Mouse (Mus musculus) urinary bladder, postnatal 36 days (tissue): ENCODE data around the gene Fmnl1.
A peak's percentile ranks its signal among the peaks of the same experiment; 100 is the strongest.

ENCODE experiments used
- DNase-seq, 2 experiments: peaks; one replicate each; pipeline ENCODE4 v3.0.0; 2022; ENCODE audit warnings: low spot score in 2 of 2, mixed read lengths in 1 of 2

Gene Fmnl1

DNA sequence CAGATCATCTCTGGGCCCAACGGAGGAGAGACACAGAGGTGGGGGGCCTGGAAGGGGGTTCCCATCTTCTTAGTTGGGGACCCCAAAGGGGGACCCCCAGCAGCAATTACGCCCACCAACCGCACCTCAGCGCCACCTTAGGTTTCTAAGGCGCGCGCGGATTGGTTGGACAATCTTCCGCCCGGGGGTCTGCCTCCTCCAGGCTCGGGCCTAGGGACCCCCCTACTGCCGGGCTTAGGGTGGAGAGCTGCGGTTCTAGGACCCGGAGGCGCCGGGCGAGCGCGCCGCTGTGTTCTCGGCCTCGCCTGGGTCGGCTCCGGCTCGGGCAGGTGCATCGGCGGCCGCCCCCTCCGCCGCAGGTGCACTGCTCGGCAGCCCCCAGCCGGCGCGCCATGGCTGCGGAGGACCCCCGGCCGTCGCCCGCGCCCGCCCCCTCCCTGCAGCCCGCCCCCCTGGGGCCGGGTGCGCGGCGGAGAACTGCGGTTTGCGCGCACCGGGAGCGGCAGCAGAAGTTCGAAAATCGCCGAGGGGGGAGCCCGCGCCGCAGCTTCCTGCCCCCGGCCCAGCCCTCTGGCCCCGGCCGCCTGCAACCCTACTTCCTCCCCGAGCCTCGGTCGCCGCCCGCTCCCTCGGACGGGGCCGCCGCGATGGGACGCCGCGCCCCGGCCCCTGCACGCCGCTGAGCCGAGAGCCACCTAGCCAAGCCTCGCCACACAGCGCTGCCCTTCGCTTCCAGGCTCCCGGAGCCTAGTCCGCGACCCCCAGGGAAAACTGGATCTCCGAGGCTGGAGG lies at the start of gene Fmnl1:
Gene Fmnl1, plus strand, starts transcription at position 614 of the 792 bp plus-strand sequence.
- peak in 1 of 2 experiments; percentile 24 for DNase-seq

DNA sequence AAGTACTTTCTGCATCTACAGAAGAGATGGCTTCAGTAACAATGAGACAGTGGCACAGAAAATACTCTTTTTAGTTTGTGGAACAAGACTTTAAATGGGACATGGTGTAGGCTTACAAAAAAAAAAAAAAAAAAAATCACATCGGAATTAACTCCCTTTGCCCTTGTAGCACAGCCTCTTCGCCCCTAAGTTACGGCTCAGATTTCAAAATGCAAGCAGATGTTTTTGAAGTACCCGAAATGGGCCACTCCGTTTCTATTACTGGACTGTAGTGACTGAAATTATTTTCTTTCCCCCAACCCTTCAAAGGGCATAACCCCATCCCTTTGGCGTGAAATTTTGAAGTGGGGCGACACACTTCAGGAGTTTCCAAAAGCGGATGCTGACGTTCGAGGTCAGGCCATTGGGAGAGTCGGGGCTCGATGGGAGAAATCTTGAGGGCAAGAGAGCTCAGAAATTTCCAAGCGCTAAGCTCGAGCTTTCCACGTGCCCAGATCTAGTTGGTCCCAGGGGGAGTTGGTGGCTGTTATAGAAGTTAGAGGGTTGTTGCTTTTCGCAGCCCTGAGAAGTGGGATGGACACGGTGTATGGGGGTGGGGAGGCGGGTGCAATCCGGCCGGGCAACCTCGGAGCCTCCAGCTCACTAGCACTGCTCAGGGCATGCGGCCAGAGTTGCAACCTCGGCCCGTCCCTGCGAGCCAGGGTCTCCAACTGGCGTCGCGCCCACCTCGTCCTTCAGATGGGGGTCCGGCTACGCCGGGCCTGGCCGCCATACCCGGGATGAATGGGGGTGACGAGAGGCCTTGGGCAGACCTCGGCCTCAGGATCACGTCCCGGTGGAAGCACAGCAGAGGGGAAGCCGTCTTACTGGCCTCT lies 39.0 kb upstream of the Fmnl1 start, which contains the start of gene Hexim2:
Gene Hexim2, plus strand, starts transcription at position 729 of the 875 bp plus-strand sequence.
- peak; percentile 51 to 68 for DNase-seq

DNA sequence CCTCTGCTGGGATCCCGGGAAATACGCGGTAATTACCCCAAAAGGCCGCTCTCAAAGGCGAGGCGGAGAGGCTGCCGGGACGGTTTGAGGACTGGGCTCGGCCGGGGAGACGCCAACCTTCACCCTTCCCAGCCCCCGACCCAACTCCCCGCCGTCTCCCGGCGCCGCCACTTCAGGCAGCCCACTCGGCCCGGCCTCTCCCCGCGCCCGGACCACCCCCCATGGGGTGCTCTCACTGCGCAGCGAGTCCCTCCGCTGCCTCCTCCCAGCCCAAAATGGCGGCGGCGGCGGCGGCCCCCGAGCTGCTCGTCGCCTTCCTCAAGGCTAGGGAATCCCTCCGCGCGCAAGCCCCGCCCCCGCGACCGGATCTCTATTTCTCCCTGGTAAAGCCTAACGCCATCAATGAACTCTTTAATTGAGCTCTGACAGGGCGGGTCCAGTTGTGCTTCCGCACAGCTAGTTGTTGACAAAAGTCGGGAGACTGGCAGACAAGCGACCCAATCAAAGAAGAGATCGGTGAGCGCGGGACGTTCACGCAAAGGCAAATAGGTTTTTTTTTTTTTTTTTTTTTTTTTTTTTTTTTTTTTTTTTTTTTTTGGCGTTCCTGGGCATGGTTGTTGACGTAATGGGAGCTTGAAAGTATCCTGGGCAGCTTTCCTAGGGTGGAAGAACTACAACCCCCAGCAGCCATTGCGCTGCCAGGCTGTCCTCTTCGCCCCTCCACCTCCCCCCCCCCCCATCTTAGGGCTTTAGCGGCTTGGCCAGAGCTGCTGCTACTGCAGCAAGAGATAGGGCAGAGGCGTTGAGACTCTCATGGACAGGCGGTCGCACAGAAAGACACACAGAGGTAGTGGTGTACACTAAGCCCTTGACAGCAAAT lies 38.1 kb upstream of the Fmnl1 start:
- peak; percentile 100 for DNase-seq

DNA sequence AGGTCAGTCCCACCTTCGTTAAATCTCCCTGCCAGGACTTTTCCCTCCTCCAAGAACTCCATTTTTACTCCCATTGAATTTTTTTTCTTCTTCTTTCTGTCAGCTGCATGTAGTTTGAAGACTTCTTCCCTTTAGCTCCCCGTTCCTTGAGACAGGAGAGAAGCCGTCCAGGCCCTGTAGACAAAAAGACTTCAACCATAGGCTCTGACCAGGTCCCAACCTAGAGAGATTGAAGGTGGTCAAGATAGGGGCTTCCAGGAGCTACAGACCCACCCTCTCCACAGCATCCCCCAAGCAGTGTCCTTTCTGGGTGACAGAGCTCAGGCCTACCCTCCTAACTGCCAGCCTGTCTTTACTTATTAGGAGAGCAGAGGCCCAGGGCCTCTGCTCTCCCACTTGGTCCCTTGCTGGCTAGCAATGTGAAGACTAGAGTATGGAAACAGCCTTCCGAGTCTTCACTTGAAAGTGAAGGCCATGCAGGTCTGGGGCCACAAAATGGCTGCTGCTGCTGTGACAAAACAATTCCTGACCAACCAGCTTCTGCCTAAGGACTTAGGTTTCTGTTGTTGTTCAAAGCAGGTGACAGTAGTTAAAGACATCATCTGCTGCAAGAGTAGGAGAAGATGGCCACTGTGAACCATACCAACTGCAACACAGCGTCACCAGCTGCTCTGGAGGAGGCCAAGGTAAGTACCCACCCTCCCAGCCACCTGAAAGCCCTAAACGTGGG lies 37.3 kb upstream of the Fmnl1 start:
- no peak for DNase-seq

DNA sequence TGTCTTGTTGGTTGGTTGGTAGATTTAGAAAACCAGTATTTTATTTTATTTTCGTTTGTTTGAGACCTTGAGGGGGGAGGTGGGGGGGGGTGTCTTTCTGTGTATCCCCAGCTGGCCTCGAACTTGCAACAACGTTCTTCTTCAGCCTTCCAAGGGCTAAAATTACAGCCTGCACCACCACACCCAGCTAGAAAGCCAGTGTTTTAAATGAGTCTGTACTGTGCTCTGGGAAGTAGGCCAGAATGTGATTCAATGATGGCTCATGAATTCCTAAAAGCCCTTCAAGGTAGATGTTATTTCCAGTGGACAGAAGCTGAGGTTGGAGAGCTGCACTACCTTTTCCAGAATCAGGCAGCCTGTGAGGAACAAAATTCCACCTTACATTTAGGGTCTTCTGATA lies 36.7 kb upstream of the Fmnl1 start:
- DNase-seq, result no peak

DNA sequence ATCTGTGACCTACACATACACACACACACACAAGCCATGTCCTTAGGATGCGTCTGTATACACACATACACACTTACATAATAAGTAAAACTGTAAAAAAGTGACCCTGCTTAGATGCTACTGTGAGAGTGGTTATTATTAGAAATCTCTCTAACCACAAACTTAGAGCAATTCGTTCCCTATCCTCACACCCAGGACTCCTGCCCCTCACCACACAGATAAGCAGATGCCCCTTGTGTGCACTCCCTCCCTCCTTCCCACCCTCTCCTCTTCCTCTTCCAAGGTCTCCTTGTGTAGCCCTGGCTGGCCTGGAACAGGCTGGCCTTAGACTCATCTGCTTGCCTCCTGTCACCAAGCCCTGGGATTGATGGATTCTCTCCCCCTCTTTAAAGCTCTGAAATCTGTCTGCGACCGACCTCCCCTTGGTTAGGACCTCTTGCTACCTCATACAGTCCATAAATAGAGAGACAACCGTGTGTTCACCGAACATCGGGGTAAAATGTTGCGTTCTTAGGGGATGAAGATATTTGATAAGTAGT lies 34.8 kb upstream of the Fmnl1 start:
- no peak for DNase-seq

DNA sequence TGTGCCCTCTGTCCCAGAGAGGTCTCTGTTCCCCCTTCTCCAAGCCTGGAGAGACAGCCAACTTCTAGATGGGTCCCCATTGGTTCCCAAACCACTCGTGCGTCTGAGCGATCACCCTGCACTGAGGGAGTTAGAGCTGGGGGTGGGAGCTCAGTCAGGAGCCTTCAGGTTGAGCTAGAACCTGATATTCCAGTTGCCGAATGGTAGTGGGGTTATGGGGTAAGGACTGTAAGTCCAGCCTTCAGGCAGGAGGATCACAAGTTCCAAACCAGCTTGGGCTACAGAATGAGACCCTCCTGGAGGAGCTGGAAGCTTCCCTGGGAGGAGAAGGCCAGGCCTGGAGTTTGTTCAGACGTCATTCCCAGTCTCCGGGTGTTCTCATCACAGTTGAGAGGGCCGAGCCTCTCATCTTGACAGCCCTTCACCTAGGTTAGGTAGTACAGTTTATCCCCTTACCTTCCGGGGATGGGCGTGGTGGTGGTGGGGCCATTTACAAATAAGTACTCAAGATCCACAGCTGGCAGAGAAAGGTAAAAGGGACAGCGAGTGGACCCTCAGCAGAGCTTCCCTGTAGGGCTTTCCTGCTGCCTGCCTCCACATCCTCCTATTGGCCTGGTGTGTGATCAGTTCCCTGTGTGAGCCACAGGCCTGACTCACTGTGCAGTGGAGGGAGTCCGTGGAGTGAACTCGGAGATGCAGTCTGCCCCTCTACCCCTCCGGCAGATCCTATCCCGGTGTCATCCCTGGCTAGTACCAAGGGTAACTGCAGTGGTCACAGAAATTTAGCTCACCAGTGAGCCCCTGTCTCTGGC lies 30.8 kb upstream of the Fmnl1 start:
- DNase-seq, result no peak

DNA sequence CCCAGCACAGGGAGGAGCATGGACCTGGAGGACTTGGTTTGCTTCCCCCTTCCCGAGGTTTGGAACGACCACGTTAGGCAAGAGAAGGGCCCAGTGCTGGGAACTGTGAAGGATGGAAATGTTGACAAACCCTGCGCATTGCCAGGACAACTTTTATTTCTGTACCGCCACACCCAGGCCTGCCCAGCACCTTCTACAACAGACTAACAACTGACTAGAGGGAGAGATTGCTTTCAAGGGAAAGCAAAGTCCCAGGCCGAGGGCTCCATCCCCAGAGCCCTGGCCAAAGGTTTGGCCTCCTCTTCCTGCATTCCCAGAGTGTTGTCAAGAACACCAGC lies 30.2 kb upstream of the Fmnl1 start:
- DNase-seq, result peak in 1 of 2 experiments; percentile 50

DNA sequence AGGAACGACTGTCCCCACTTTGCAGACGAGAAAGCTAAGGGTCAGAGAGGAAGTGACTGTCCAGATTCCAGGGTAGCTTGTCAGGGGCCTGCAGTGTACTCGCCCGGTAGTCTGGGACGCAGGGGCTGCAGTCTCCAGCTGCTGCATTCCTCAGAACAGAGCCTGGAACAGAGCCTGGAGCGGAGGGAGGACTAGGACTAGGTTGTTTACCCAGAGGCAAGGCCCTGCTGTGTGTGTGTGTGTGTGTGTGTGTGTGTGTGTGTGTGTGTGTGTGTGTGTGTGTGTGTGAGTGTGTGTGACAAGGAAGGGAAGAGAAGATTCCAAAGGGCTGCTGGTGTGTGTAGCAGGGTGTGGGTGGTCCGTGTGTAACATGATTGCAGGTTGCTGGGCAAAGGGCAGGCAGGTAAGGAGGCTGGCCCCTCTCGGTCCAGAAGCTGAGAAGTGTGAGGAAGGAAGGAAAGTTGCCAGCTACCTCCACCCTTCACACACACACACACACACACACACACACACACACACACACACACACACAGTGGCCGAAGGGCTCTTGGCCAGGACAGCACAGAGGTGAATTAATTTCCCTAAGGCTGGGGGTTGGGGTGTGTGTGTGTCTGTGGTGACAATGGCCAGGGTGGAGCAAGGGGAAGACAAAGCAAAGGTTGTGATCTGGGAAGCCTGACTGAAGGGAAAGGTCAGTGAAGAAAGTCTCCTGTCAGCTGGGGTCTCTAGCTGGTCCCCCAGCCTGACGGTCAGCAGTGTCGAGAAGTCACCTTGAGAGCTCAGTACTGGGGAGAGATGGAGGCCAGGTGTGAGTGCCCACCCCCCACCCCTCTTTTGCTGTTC lies 29.6 kb upstream of the Fmnl1 start:
- peak; percentile 67 to 73 for DNase-seq

DNA sequence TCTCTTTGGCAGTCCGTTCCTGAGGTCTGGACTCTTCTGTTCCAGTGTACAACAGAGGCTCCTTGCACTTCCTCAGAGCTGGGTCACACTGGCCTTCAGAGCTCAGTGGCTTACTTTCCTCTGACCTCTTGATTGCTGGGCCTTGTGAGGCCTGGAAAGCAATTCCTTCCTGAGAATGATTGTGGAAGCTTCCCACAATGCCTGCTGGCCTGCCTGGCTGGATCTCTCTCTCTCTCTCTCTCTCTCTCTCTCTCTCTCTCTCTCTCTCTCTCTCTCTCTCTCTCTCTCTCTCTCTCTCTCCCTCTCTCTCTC lies 29.0 kb upstream of the Fmnl1 start:
- no peak for DNase-seq

DNA sequence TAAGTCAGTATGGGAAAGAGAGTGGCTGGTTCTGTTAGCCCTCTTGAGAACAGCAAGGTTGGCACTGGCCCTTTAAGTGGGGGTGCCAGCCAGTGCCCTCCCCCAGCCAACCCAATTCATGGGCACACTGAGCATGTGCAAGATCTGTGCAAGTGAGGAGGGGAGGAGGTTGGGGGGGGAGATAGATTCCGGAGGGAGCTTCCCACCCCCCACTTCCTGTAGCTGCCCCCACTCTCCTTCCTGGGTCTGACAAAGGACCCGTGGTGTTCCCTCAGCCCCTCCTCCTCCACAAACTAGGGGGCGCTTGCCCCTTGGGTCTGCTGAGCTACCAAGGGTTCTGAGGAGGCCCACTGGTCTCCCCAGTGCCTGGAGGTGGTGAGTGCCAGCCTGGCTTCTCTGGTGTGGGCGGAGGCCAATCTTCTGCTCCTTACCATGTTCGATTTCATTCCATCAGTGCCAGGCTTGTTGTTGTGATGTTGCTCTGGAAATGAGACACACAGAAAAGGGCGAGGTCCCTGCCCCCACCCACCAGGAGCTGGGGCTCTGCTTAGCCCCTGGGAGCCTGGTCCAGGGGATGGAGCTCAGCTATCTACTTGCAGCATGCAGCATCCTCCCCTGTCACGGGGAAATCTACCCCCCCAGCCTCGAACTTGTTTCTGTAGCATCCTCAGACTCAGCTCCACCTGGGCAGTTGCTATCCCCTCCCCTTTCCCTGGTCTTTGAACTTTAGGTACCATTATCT lies 28.3 kb upstream of the Fmnl1 start:
- DNase-seq, result peak in 1 of 2 experiments; percentile 61

DNA sequence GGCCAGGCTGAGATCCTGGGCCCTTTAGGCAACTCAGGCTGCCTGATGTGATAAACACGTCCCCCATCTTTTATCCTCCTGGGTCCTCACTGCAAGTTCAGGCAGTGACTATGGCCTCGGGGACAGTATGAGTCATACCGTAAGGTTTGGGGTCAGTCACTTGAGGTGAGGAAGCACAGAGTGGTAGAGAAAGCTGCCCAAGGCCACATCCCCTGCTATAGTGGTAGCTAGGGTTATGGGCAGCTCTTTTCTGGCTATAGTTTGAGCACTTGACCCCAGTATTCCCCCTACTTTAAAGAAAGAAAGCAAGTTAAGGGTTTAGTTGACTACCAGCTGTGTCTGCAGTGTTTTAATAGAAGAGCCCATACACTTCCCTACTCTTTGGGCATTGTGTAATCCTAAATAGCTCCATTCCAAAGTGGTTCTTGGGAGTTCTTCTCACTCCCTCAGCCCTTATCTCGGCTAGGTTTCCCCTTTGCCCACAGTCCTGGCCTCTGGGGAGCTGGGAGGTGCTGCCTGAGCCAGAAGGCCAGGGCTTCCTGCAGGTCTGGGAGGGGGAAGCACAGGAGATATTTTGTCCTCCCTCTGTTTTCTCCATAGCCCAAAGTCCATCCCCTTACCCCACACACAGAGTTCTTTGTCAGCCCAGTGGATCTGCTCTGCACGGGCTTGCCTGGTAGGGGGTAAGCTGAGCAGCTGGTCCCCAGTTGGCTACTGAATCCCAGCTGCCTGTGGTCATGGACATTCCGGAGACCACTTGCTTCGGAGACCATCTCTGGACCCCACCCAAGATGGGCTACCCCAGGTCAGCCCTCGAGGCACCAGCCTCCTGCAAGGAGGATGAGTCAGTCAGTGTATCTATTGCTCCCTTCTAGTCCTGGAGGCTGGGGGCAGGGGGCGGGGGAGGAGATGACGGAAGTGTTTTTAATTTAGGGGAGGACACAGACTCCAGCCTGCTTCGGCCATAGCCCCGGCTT lies 26.3 kb upstream of the Fmnl1 start:
- peak in 1 of 2 experiments; percentile 47 for DNase-seq

DNA sequence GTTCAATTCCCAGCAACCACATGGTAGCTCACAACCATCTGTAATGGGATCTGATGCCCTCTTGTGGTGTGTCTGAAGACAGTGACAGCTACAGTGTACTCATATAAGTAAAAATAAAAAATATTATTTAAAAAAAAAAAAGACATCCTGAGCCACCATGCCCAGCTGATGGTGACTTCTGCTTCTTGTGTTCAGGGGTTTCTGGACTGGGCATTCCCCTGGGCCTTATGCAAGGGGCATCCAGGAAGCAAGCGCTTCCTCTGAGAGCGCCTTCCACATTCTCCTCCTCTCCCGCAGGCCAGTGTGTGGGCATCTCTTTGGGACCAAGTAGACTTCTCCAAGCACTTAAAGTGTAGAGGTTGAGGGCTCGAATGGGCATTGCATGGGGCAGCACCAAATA lies 24.5 kb upstream of the Fmnl1 start:
- DNase-seq, result no peak

DNA sequence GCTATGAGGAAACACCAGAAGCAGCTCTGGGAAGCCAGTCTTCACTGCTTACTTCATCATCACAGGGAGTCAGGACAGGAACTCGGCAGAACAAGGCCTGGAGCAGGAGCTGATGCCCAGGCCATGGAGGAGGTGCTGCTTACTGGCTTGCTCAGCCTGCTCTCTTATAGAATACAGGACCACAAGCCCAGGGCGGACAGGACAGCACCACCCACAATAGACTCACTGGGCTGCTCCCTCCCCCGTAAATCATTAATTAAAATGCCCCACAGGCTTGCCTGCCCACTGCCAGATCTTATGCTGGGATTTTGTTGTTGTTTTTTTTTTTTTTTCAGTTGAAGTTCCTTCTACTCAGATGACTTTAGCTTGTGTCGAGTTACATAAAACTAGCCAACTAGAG lies 23.1 kb upstream of the Fmnl1 start:
- DNase-seq, result no peak

DNA sequence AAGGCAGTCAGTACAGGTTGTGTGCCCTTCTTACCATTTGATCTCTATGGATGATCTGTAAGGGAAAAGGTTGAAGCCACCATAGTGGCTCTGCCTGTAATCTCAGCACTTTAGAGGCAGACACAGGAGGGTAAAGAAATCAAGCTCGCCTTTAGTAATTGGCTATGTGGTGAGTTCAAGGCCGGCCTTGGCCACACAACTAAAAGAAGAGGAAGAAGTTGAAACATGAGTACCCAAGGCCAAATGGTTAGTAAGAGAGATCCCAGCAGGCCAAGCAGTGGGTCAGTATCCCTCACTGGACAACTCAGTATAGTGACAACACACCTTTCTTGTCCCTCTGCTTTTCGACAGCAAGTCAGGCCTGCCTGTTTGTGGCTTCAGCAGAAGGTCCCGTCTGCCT lies 21.1 kb upstream of the Fmnl1 start:
- no peak for DNase-seq

DNA sequence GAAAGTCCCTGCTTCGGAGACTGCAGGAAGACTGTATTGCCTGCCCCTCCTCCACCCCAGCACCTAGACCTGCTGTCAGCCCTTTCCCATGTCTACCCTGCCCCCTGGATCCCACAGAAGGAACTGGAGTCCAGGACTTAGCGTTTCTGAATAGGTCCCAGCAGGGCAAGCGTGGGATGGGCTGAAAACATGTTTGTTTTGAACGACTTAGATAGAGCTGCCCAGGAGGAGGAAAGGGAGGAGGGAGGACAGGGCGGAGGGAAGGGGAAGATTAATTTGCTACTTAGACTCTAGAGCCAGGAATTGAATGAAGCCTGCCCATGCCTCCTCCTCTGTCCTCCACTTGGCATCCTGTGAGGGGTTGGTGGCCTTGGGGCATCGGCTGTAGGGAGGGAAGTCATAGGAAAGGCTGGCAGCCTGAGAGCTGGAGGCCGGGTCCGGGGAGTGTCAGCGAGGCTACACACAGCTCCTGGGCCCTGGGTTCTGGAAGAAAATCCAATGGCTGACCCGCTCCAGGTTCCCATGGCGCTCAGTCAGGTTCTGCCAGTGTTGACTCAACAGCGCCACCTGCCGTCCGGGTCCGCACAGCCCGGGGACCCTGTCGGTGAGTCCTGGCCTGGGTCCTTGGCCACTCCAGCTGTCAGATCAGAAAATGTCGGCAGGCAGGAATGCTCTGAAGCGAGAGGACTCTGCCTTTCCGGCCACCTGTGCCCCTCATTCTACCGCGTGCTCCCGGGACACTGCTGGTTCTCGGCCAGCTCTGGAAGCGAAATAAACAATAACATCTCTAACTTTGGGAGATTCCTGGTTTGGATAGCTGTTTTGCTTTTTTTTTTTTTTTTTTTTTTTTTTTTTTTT lies 12.1 kb upstream of the Fmnl1 start:
- DNase-seq, result peak; percentile 96
